Mouse (Mus musculus) bone marrow, adult 2 months (tissue): Measurements from ENCODE around the gene Slc38a2. TPM values are rescaled to one million over a fixed set of nuclear protein-coding genes. Genes with fewer than 3 reads are reported as not detected.

Source experiments
- H3K27ac ChIP-seq: fragments of 200-500 bp; 2 replicates; pipeline ENCODE4 v1.5.1; 2012; ENCODE audit warnings: low read depth, mild to moderate bottlenecking, control low read depth, inconsistent platforms, low read length; ENCODE audit not compliant: control insufficient read depth, poor library complexity, insufficient read depth
- H3K4me1 ChIP-seq: fragments of 200-500 bp; 2 replicates; pipeline ENCODE4 v1.6.1; 2011; ENCODE audit warnings: low read length; ENCODE audit not compliant: control insufficient read depth, insufficient read depth
- H3K4me3 ChIP-seq: fragments of 200-500 bp; replicated peaks from 2 replicates; pipeline ENCODE3; 2011; ENCODE audit warnings: mild to moderate bottlenecking, low read depth, low read length, control low read depth; ENCODE audit not compliant: control insufficient read depth
- CTCF ChIP-seq: fragments of 200-500 bp; IDR thresholded peaks from 2 replicates; pipeline ENCODE4 v1.5.1; 2011; ENCODE audit warnings: low read length, control low read depth; ENCODE audit not compliant: control insufficient read depth, insufficient read depth
- POLR2A ChIP-seq: fragments of 200-500 bp; IDR thresholded peaks from 2 replicates; pipeline ENCODE4 v1.6.1; 2011; ENCODE audit warnings: low read depth, mild to moderate bottlenecking, control low read depth, low read length, borderline replicate concordance; ENCODE audit not compliant: control insufficient read depth
- WGBS: fragments of 180-500 bp; shearing (Covaris S2); methylation state at CpG from one replicate; pipeline ENCODE4 v1.1.7; 2018; 5-methylcytosine and 5-hydroxymethylcytosine counted together
- polyA plus RNA-seq: library from polyadenylated mRNA; stranded (reverse); fragments of >200 nt; gene quantifications from 2 replicates; pipeline ENCODE4 v1.2.4, GENCODE M21; 2011; ENCODE audit warnings: low replicate concordance; ENCODE audit not compliant: missing spikeins, insufficient read depth, insufficient read length

Gene Slc38a2
- polyA plus RNA-seq, 1 experiment: 51.3 TPM

DNA sequence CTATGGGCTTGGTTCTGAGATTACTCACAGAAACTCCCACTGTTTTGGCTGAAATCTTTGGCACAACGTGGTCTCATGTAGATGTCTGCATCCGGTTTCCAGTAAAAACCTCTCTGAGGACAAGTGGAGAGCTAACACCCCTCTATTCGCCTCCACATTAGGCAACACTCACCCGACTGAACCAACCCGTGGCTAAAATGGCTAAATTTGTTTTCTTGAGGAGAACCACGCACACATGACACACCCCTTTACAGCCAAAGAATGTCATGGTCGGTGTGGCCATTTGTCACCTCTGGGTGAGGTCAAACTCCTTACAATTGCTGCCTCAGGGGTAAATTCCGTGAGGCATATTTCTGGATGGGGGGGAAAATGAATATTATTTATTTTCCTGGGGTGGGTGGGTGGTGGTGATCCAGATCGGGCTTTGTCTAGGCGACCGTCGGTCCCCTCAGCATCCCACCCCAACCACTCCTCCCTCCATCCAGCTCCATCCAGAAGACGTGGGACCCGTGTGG is 9.5 kb upstream of the Slc38a2 start:
- Histone ChIP-seq H3K4me3 (peak overlapping the region; percentile 67), H3K4me1 (peaks cover 5% of the 10 kb centered on the region), H3K27ac (peak overlapping the region; percentile 98)
- 14% methylated on average over 14 of the region's 14 CpGs for WGBS
- no peak for TF ChIP-seq CTCF
- no peak for TF ChIP-seq POLR2A

DNA sequence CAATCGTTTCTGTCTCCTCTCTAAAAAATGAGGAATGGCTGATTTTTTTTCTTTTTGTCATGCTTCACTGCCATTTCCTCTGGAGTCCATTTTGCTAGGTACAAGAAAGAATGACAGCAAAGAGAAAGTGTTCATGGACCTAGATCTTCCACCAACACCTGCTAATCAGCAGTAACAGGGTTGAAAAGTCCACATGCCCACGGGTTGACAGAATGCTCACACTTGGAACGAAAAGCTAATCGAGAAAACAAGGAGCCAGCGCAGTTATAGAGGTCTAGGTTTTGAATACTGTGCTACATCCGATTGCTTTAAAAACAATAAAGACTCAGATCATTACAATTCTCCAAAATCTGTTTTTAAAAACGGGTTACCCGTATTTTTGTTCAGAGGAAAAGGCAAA is 8.9 kb upstream of the Slc38a2 start:
- H3K4me3 ChIP-seq: no peak overlapping the region
- TF ChIP-seq CTCF: no peak
- no peak for TF ChIP-seq POLR2A
- no peak overlapping the region; the same call in 1 of the 2 replicates for H3K27ac ChIP-seq
- peaks cover 5% of the 10 kb centered on the region for H3K4me1 ChIP-seq
- WGBS: 76% methylated on average over 8 of the region's 8 CpGs

DNA sequence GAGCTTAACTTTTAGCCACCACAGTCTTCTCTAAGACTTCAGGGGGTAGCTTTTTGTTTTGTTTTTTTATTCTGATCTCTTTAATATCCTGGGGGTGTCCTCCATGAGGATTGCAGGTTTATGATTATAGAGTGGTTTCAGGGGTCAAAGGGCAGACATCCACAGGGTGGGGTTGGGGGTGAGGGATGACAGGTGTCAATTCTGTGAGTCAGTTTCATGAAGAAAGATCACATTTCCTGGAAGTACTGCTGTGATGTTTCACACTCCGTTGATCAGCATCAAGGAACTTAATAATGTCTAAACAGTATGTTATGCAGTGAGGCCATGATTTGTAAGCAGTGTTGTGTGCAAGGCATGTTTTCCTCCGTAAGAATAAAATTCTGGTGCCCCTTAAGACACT is 8.4 kb upstream of the Slc38a2 start:
- no peak for TF ChIP-seq POLR2A
- no peak for TF ChIP-seq CTCF
- no peak overlapping the region for H3K27ac ChIP-seq

DNA sequence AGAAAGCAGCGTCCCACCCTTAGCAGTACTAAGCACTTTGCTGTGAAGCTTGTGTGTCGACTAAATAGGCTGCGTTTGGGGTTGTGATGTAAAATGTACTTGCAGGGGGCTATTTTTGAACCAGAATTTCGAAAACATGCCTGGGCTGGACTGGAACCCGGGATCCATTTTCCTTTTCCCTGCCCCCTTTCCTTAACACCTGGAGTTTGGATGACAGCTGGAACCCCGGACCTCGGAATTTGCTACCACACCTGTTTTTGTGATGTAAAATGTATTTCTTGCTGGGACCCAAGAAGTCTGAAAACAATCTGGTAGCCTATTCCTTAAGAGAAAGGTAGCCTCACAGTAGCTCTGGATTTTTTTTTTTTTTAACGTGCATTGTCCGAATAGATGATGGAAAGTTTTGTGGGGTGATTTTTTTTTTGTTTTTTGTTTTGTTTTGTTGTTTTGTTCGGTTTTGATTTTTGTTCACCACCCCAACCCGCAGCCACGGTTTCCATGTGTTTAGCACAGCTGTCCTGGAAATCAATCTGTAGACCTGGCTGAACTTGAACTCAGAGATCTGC is 3.0 kb upstream of the Slc38a2 start:
- 87% methylated on average over 12 of the region's 12 CpGs for WGBS
- no peak overlapping the region for H3K4me3 ChIP-seq

More for the DNA sequence above, 8.4 kb upstream of the Slc38a2 start:
- Histone ChIP-seq H3K4me1 (peaks cover 5% of the 10 kb centered on the region), H3K4me3 (no peak overlapping the region)
- WGBS: 57% methylated on average over 2 of the region's 2 CpGs

DNA sequence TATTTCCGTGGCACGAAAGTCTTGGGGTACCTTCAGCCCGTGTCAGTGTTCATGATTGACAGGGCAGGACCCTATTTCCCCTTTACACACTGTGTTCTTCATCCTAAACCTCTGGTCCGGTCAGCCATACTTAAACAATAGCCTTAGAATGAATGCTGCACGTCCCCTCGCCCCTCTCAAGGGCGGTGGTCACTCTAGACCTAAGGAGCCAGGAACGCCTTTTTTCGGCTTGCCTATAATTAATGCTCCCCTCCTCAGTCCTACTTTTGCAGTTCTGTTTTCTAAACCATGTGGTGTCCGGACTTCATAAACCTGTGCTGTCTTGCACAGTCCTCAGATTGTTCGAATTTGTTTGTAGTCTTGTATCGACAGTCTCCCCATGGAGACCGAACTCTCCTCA is 1.2 kb upstream of the Slc38a2 start:
- H3K4me3 ChIP-seq: no peak overlapping the region
- H3K27ac ChIP-seq: no peak overlapping the region
- 27% methylated on average over 13 of the region's 13 CpGs for WGBS
- peaks cover 1% of the 10 kb centered on the region; the same call in 1 of the 2 replicates for H3K4me1 ChIP-seq
- TF ChIP-seq CTCF: no peak
- TF ChIP-seq POLR2A: no peak

More for the DNA sequence above, 3.0 kb upstream of the Slc38a2 start:
- TF ChIP-seq POLR2A: no peak
- TF ChIP-seq CTCF: no peak
- Histone ChIP-seq H3K27ac (no peak overlapping the region), H3K4me1 (peaks cover 2% of the 10 kb centered on the region; the same call in 1 of the 2 replicates)

DNA sequence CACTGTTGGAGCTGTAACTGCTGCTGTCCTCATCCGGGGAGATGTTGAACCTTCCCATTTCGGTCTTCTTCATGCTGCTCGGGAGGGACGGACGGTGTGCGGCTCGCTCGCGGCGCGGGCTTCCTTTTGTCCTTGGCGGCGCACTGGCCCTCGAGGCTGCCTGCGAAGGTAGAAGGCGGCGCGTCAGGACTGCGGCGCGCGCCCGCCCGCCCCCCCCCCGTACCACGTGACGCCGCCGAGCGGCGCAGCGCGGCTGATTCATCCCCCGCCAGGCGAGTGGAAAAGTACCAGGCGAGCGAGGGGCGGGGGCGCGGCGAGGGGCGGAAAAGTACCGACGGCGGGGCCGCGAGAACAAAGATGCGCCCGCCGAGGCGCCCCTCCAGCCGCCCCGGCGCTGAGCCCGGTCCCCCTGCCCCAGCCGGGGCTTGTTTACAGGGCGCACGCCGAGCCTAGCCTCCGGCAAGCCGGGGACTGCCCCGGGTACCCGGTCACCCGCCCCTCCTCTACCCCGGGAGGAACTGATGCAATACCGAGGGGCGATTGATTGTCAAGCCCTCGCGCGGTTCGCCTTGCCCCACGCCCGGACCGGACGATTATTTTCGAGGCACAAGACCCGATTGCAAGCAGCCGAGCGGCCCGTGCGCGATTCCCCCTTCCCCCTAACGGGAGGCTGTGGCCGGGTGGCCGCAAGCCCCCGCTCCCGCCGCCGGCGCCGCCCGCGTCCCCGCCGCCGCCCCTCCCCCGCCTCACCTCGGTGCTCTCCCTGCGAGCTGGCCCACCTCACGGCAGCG is 677 bp downstream of the Slc38a2 start:
- WGBS: under 1% methylated on average over 85 of the region's 101 CpGs
- Histone ChIP-seq H3K27ac (peak overlapping the region; percentile 100), H3K4me1 (peaks cover 1% of the 10 kb centered on the region; the same call in 1 of the 2 replicates), H3K4me3 (peak overlapping the region; percentile 97)
- TF ChIP-seq CTCF (no peak), POLR2A (peak; percentile 71; the same call in 1 of the 2 replicates)

DNA sequence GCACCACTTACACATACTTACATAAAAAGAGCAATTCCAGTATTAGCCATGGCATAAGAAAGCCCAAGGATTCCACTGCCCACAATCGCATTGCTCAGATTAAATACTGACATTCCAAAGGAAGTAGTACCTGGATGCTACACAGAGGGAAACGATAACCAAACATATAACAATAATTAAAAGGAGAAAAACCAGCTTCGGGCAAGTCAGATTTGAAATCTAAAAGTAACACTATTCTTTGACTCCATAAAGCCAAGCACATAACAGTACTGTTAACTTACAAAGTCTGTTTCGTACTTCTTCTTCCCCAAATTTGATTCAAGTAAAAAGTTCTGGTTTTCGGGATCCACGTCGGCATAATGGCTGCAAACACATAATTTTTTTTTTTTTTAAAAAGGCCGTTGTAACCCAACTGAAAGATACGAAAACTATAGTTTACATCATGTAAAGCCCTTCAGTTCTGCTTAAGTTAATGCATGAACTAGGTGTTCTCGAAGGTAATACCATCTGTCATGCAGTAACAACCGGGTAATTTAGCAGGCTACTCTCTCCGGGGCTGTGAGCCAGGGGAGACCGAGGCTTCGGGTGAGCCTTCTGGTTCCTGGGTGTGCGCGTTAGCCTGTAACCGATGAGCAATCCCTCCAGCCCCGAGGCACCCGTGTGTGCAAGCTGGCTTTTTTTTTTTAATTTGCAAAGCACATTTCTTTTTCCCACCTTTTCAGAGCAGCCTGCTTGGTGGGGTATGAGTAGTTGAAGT is 1.5 kb downstream of the Slc38a2 start:
- TF ChIP-seq POLR2A (no peak), CTCF (no peak)
- Histone ChIP-seq H3K27ac (peak overlapping the region; percentile 100), H3K4me3 (peak overlapping the region; percentile 97), H3K4me1 (peaks cover 1% of the 10 kb centered on the region; the same call in 1 of the 2 replicates)
- WGBS: 3% methylated on average over 19 of the region's 19 CpGs

DNA sequence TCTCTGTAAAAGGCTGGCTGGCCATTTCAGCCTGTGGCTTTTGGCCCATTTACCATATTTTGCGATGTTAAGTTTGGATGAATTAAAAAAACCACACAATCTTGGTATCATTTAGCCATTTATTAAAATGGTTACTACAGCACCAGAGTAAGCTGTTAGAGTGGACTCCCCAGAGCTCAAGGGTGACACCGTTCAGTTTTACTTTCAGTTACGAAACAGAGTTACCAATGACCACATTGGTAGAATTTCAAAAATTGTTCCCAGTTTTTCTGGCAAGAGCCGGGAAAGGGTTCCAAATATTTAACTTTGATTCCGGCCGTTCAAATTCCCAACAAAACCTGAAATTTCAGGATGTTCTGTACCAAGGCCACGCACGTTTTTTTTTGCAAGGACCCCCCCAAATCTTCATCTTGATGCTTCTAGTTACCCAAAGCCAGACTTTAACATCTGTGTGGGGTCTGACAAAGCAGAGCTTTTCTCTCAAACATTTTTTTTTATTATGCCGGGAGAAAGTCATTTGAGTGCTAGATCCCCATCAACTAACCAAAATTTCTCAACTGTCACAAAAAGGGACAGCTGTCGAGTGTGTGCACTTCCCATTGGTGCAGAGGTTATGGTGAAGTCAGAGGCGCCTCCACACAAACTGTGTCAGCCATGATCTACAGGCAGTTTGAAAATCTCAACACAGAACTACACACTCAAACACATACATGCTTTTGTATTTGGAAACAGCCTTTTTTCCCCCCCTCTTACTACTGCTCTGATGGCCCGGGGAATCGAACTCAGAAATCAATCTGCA is 2.8 kb downstream of the Slc38a2 start:
- Histone ChIP-seq H3K4me1 (peaks cover 1% of the 10 kb centered on the region; the same call in 1 of the 2 replicates), H3K4me3 (peak overlapping the region; percentile 37), H3K27ac (no peak overlapping the region)
- TF ChIP-seq CTCF: no peak
- no peak for TF ChIP-seq POLR2A
- 30% methylated on average over 13 of the region's 13 CpGs for WGBS
